Mouse (Mus musculus) liver, adult 2 months (tissue): Measurements from ENCODE around the gene Map7d1. TPM values are rescaled to one million over a fixed set of nuclear protein-coding genes. Genes with fewer than 3 reads are reported as not detected.
A peak's percentile ranks its signal among the peaks of the same experiment; 100 is the strongest.

ENCODE experiments used
- DNase-seq: peaks from one replicate; pipeline ENCODE4 v3.0.0-alpha.2; 2011; ENCODE audit warnings: low read depth, low spot score; ENCODE audit errors: extremely low read depth
- H3K27ac ChIP-seq: fragments of 200-500 bp; replicated peaks from 2 replicates; pipeline ENCODE4 v1.5.1; 2012; ENCODE audit warnings: low read depth, mild to moderate bottlenecking, control low read depth, inconsistent platforms, low read length; ENCODE audit not compliant: insufficient read depth
- H3K27me3 ChIP-seq: fragments of 200-500 bp; 2 replicates; pipeline ENCODE4 v1.6.1; 2012; ENCODE audit warnings: mild to moderate bottlenecking, moderate library complexity, low read length, inconsistent platforms; ENCODE audit not compliant: control insufficient read depth, insufficient read depth
- H3K36me3 ChIP-seq: fragments of 200-500 bp; 2 replicates; pipeline ENCODE4 v1.6.1; 2012; ENCODE audit warnings: low read length, inconsistent platforms; ENCODE audit not compliant: control insufficient read depth, insufficient read depth
- H3K4me1 ChIP-seq: fragments of 200-500 bp; 2 replicates; pipeline ENCODE4 v1.6.1; 2011; ENCODE audit warnings: low read length; ENCODE audit not compliant: control insufficient read depth, insufficient read depth
- H3K4me3 ChIP-seq: fragments of 200-500 bp; 2 replicates; pipeline ENCODE4 v1.5.1; 2011; ENCODE audit warnings: low read depth, mild to moderate bottlenecking, control low read depth, low read length, moderate library complexity; ENCODE audit not compliant: insufficient read depth
- H3K79me2 ChIP-seq: fragments of 200-500 bp; 2 replicates; pipeline ENCODE4 v1.6.1; 2012; ENCODE audit warnings: inconsistent platforms, mild to moderate bottlenecking, low read length, moderate library complexity; ENCODE audit not compliant: control insufficient read depth, insufficient read depth
- H3K9ac ChIP-seq: fragments of 200-500 bp; 2 replicates; pipeline ENCODE4 v1.6.1; 2012; ENCODE audit warnings: low read depth, mild to moderate bottlenecking, control low read depth, inconsistent platforms, low read length
- CTCF ChIP-seq: fragments of 200-500 bp; IDR thresholded peaks from 2 replicates; pipeline ENCODE4 v1.5.1; 2011; ENCODE audit warnings: low read depth, low read length, control low read depth
- POLR2A ChIP-seq: fragments of 200-500 bp; IDR thresholded peaks from 2 replicates; pipeline ENCODE4 v1.6.1; 2011; ENCODE audit warnings: low read length, control low read depth; ENCODE audit not compliant: insufficient read depth; ENCODE audit errors: extremely low read depth
- whole genome bisulfite sequencing: fragments of 180-500 bp; shearing (Covaris S2); methylation state at CpG from one replicate; pipeline ENCODE4 v1.1.7; 2018; 5-methylcytosine and 5-hydroxymethylcytosine counted together
- polyA plus RNA-seq: library from polyadenylated mRNA; depleted of rRNA; stranded (reverse); fragments of >200 nt; gene quantifications from 2 replicates; pipeline ENCODE4 v1.2.3, GENCODE M21; 2012
- total RNA-seq: library from RNA; depleted of rRNA; stranded (reverse); fragments of >200 nt; gene quantifications from 2 replicates; pipeline ENCODE4 v1.2.3, GENCODE M21; 2014

Map7d1 gene
- total and polyA plus RNA-seq, 2 experiments, result 8.2 to 19.1 TPM

DNA sequence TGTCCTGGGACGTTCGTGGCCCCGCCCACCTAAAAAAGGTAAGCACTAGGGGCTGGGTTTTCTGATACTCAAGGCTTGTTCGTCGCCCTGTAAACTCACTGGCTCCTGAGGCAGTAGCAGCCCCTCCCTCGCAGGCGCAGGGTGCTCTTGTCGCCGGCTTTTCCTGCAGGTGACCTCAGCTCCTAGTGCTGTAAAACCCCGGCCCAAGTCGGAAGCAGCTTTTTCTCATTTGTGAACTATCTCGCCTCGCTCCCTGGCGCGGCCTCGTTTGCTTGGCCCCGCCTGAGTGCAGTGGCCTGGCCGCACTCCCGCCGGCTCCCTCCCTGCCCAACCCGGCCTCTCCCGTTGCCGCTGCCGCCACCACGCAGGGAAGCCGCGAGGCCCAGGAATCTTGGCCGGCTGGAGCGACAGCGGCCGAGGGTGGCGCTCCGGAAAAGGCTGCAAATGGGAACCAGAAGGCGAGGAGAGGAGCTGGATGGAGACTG is 40.5 kb upstream of the Map7d1 start:
- H3K27me3 ChIP-seq, result peaks cover 11% of the 10 kb centered on the region; the same call in 1 of the 2 replicates
- H3K27ac ChIP-seq, result no peak overlapping the region
- peak overlapping the region; percentile 55 for H3K9ac ChIP-seq
- 3% methylated on average over 34 of the region's 34 CpGs for WGBS
- no peak for TF ChIP-seq POLR2A
- no peak for TF ChIP-seq CTCF
- peaks cover 6% of the 10 kb centered on the region; the same call in 1 of the 2 replicates for H3K4me1 ChIP-seq
- H3K36me3 ChIP-seq, result no peaks in the 10 kb centered on the region
- H3K79me2 ChIP-seq, result no peaks in the 10 kb centered on the region
- DNase-seq, result peak; percentile 16
- H3K4me3 ChIP-seq, result peak overlapping the region; percentile 48

DNA sequence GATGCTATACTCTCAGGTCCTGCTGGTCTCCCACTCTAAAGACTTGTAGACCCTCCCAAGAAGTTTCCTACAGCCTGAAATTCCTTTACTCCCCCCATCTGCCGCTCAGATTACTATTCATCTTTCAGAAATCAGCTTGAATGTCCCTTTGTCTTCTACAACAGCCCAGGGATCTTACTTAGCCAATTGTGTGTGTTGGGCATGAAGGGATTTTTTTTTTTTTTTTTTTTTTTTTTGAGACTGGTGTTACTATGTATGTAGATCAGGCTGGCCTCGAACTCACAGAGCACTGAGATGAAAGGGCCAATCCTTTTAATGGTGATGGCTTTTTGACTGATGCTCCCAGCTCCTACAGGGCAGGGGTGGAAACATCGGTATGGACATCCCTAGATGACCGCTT is 39.8 kb upstream of the Map7d1 start:
- 71% methylated on average over 4 of the region's 4 CpGs for WGBS
- H3K4me3 ChIP-seq, result no peak overlapping the region
- no peak overlapping the region for H3K27ac ChIP-seq
- no peaks in the 10 kb centered on the region for H3K79me2 ChIP-seq
- TF ChIP-seq POLR2A (no peak), CTCF (no peak)
- DNase-seq, result no peak
- peaks cover 9% of the 10 kb centered on the region; the same call in 1 of the 2 replicates for H3K27me3 ChIP-seq
- H3K4me1 ChIP-seq, result peaks cover 6% of the 10 kb centered on the region; the same call in 1 of the 2 replicates
- H3K36me3 ChIP-seq, result no peaks in the 10 kb centered on the region
- no peak overlapping the region for H3K9ac ChIP-seq

DNA sequence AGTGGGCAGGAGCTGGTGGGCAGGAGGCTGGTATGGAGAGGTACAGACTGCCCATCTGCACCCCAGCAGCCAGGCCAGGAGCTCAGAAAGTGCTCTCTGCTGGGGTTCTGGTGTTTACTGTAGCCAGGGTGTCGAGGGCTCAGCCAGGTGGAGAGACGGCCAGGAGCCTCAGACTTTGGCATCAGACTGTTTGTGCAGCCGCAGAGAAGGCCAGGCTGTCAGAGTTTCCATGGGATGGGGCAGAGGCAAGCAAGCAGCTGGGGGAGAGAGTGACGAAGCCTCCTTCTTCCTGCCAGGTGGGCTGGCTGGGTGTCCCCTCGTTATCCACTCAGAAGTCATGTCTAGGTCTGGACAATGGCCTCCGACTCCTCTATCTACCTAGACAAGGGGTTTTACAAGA is 39.0 kb upstream of the Map7d1 start:
- Histone ChIP-seq H3K27ac (no peak overlapping the region), H3K27me3 (peaks cover 5% of the 10 kb centered on the region; the same call in 1 of the 2 replicates), H3K4me1 (peaks cover 6% of the 10 kb centered on the region; the same call in 1 of the 2 replicates), H3K9ac (no peak overlapping the region), H3K79me2 (no peaks in the 10 kb centered on the region), H3K36me3 (no peaks in the 10 kb centered on the region), H3K4me3 (no peak overlapping the region)
- peak; percentile 41 for DNase-seq
- 39% methylated on average over 6 of the region's 6 CpGs for WGBS
- TF ChIP-seq CTCF (no peak), POLR2A (no peak)

DNA sequence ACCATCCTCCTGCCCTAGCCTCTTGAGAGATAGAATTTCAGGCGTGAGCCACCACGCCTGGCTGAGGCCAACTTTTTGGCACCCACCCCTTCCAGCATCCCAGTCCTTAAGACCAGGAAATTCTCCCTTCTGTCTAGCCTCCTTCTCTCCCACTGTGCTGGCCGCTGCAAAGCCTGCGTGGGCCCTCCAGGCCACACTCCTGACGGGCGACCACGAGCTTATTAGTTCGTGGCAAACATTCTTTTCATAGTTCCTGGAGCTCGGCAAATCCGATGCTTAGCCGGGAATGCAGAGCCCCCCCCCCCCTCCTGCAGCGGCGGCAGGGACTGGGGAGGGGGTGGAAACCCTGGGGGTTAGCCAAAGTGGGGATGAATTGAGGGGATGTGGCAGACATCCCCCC is 35.1 kb upstream of the Map7d1 start:
- peaks cover 7% of the 10 kb centered on the region for H3K27me3 ChIP-seq
- 60% methylated on average over 13 of the region's 13 CpGs for WGBS
- H3K36me3 ChIP-seq, result no peaks in the 10 kb centered on the region
- TF ChIP-seq CTCF (no peak), POLR2A (no peak)
- H3K4me3 ChIP-seq, result no peak overlapping the region
- H3K79me2 ChIP-seq, result no peaks in the 10 kb centered on the region
- peaks cover 2% of the 10 kb centered on the region for H3K4me1 ChIP-seq
- DNase-seq, result no peak
- H3K27ac ChIP-seq, result no peak overlapping the region
- no peak overlapping the region for H3K9ac ChIP-seq

DNA sequence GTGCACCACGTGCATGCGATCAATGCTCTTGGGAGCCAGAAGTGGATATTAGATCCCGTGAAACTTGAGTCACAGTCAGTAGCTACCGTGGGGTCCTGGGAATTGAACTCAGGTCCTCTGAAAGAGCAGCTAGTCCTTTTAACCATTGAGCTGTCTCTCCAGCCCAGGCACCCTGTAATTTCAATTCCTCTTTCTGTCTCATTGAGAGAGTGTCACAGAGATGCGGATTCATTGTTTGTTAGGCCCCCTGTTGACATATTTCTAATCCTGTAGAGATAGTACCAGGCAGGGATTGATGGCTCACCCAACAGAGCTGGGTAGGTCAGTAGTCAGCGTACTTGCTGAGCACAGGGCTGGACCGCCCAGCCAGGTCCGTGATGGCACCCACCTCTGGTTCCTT is 34.2 kb upstream of the Map7d1 start:
- H3K79me2 ChIP-seq, result no peaks in the 10 kb centered on the region
- no peak overlapping the region for H3K9ac ChIP-seq
- H3K27ac ChIP-seq, result no peak overlapping the region
- H3K36me3 ChIP-seq, result no peaks in the 10 kb centered on the region
- 86% methylated on average over 8 of the region's 8 CpGs for WGBS
- peaks cover 12% of the 10 kb centered on the region for H3K27me3 ChIP-seq
- H3K4me3 ChIP-seq, result no peak overlapping the region
- peaks cover 2% of the 10 kb centered on the region for H3K4me1 ChIP-seq
- TF ChIP-seq POLR2A (no peak), CTCF (no peak)
- DNase-seq, result no peak

DNA sequence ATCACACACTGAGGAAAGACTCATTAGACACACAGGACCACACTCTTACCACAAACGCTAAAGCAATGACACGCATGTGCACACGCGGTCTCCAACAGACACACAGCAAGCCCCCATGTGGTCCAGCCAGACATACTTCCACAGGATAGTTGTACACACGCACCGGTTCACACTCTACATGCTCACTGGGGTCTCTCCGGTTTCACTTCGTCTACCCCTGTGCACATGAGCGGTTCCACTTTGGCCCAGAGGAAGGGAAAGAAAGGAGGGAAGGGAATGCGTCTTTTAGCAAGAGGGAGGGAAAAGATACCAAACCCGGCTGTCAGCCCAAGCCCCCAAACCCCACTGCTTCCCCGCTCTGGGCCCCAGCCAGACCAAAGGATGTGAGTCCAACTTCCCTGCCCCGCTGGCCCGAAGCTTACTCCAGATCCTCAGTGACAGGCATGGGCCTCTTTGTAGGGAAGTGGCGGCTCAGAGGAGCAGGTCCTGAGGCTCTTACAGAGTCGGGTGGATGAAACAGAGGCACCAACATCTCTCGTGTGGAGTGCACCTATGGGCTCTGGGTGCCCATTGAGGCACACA is 32.0 kb upstream of the Map7d1 start:
- Histone ChIP-seq H3K79me2 (no peaks in the 10 kb centered on the region), H3K36me3 (no peaks in the 10 kb centered on the region), H3K4me3 (no peak overlapping the region), H3K9ac (no peak overlapping the region), H3K27ac (no peak overlapping the region), H3K27me3 (peaks cover 12% of the 10 kb centered on the region), H3K4me1 (peaks cover 2% of the 10 kb centered on the region)
- WGBS, result 53% methylated on average over 17 of the region's 17 CpGs
- no peak for DNase-seq
- no peak for TF ChIP-seq CTCF
- TF ChIP-seq POLR2A, result no peak
